ENCODE assay signal across 8 mouse cellular contexts in genomic region chr2:27237342-27237741, GRCm38 (mm10). TPM values are rescaled to one million over a fixed set of nuclear protein-coding genes. Genes with fewer than 3 reads are reported as not detected.
DNase-seq lines count a peak whose midpoint lies in the region; ATAC-seq lines count a peak whose summit lies in the region.

No protein-coding gene starts in this region.

- intact Hi-C loops in gastrocnemius, postnatal 14 days (cut with DNase I; ENCODE audit: low total_unique reads), result loop anchor here (2.0 to 5.0 kb wide), 2 partner anchors 160 to 195 kb away; partner anchors contain the start of gene Adamtsl2

- peaks cover 10% of the 10 kb centered on the region for H3K27me3 ChIP-seq in forebrain, embryonic 10.5 days (ENCODE audit: poor library complexity, severe bottlenecking)
- H3K27me3 ChIP-seq in forebrain, embryonic 16.5 days (replicated peaks; ENCODE audit: control insufficient read depth, insufficient read depth, low read length), result no peaks in the 10 kb centered on the region
- no peaks in the 10 kb centered on the region for H3K27me3 ChIP-seq in kidney, embryonic 16.5 days (ENCODE audit: insufficient read depth, low read length)

- peak; percentile 58 for DNase-seq in forebrain, embryonic 10.5 days (ENCODE audit: extremely low spot score, low spot score)
- peak; percentile 42 for DNase-seq in Muller cell, postnatal 12 days (ENCODE audit: inconsistent ontology term)
- peak; percentile 73 for DNase-seq in cerebellum, adult 9-10 months
- DNase-seq in gastrocnemius, postnatal 14 days, result peak; percentile 64
- DNase-seq in lung, postnatal 36 days, result peak; percentile 74
- DNase-seq in spleen, adult 18-20 months, result peak; percentile 45 to 74

- no peak for ATAC-seq in forebrain, embryonic 16.5 days
- ATAC-seq in kidney, embryonic 16.5 days (ENCODE audit: low FRiP score, low TSS enrichment), result peak; percentile 50; the same call in 1 of the 2 replicates

- 31% methylated on average over 4 of the region's 4 CpGs for WGBS in forebrain, embryonic 10.5 days
- 28% methylated on average over 4 of the region's 4 CpGs for WGBS in forebrain, embryonic 16.5 days
- 28% methylated on average over 4 of the region's 4 CpGs for WGBS in kidney, embryonic 16.5 days

- H3K9me3 ChIP-seq in forebrain, embryonic 10.5 days, result no peaks in the 10 kb centered on the region
- H3K9me3 ChIP-seq in forebrain, embryonic 16.5 days (ENCODE audit: control insufficient read depth, low read length), result no peaks in the 10 kb centered on the region
- H3K9me3 ChIP-seq in kidney, embryonic 16.5 days (ENCODE audit: low read length), result no peaks in the 10 kb centered on the region

- no peak overlapping the region for H3K27ac ChIP-seq in forebrain, embryonic 10.5 days
- H3K27ac ChIP-seq in forebrain, embryonic 16.5 days (ENCODE audit: low read length), result no peak overlapping the region
- no peak overlapping the region for H3K27ac ChIP-seq in kidney, embryonic 16.5 days (ENCODE audit: low read length)

- H3K9ac ChIP-seq in forebrain, embryonic 16.5 days (replicated peaks; ENCODE audit: low read depth, low read length), result no peak overlapping the region
- no peak overlapping the region for H3K9ac ChIP-seq in kidney, embryonic 16.5 days (replicated peaks; ENCODE audit: low read length)

- no peak overlapping the region for H3K4me2 ChIP-seq in forebrain, embryonic 16.5 days (ENCODE audit: low read length)
- no peak overlapping the region for H3K4me2 ChIP-seq in kidney, embryonic 16.5 days (replicated peaks; ENCODE audit: low read depth, low read length)

- H3K4me1 ChIP-seq in forebrain, embryonic 10.5 days, result peaks cover 4% of the 10 kb centered on the region
- no peaks in the 10 kb centered on the region for H3K4me1 ChIP-seq in forebrain, embryonic 16.5 days (replicated peaks; ENCODE audit: control insufficient read depth, insufficient read depth, low read length)
- H3K4me1 ChIP-seq in kidney, embryonic 16.5 days (ENCODE audit: insufficient read depth, low read length), result peaks cover 5% of the 10 kb centered on the region

- no peak overlapping the region for H3K4me3 ChIP-seq in forebrain, embryonic 10.5 days
- H3K4me3 ChIP-seq in forebrain, embryonic 16.5 days (replicated peaks; ENCODE audit: low read length), result no peak overlapping the region
- H3K4me3 ChIP-seq in kidney, embryonic 16.5 days (ENCODE audit: low read length), result no peak overlapping the region

- H3K36me3 ChIP-seq in forebrain, embryonic 10.5 days (replicated peaks), result no peaks in the 10 kb centered on the region
- H3K36me3 ChIP-seq in forebrain, embryonic 16.5 days (ENCODE audit: control insufficient read depth, insufficient read depth), result no peaks in the 10 kb centered on the region
- H3K36me3 ChIP-seq in kidney, embryonic 16.5 days (ENCODE audit: insufficient read depth, low read length), result peaks cover 26% of the 10 kb centered on the region

RNA-seq across cellular contexts. Expression of gene Sardh, which starts 10.8 kb away (rescaled TPM):
- polyA plus RNA-seq in forebrain, embryonic 10.5 days (2016; fragmentation: Nextera tagmentation; extraction: Ambion mirVana), result 1.8 TPM in 2 replicates
- 4.1 and 5.8 TPM in 2 replicates for polyA plus RNA-seq in forebrain, embryonic 16.5 days (2015; fragmentation: Nextera tagmentation; extraction: Ambion mirVana)
- total RNA-seq in gastrocnemius, postnatal 14 days (2021), result 1 to 10 TPM; 4.2 to 6.0 TPM
- polyA plus RNA-seq in kidney, embryonic 16.5 days (2015; fragmentation: Nextera tagmentation; extraction: Ambion mirVana), result 64.7 and 71.3 TPM in 2 replicates
